Mouse (Mus musculus) embryo, embryonic 11.5 days (tissue): Measurements from ENCODE around the gene Rora.

ENCODE experiments used
- DNase-seq: peaks from one replicate; pipeline ENCODE4 v3.0.0-alpha.2; 2012; ENCODE audit warnings: low read depth, low spot score

The Rora gene

GRCm38 (mm10) chr9:68956210-68956874 is 302.8 kb downstream of the Rora start:
- no peak for DNase-seq

GRCm38 (mm10) chr9:68956938-68957573 is 303.5 kb downstream of the Rora start:
- no peak for DNase-seq

GRCm38 (mm10) chr9:68957793-68958192 is 304.2 kb downstream of the Rora start:
- DNase-seq = no peak

GRCm38 (mm10) chr9:68958919-68959318 is 305.3 kb downstream of the Rora start:
- DNase-seq = no peak

GRCm38 (mm10) chr9:68963898-68964297 is 310.3 kb downstream of the Rora start:
- DNase-seq = no peak

- no peak for DNase-seq
Observed at GRCm38 (mm10) chr9:68966540-68966939, 313.0 kb downstream of the Rora start.

- DNase-seq = no peak
Observed at GRCm38 (mm10) chr9:68970074-68970473, 316.5 kb downstream of the Rora start.

- no peak for DNase-seq
Observed at GRCm38 (mm10) chr9:68972277-68972676, 318.7 kb downstream of the Rora start.

GRCm38 (mm10) chr9:68974517-68974916 is 320.9 kb downstream of the Rora start:
- no peak for DNase-seq

GRCm38 (mm10) chr9:68976136-68976535 is 322.6 kb downstream of the Rora start:
- DNase-seq = no peak

GRCm38 (mm10) chr9:68976851-68977250 is 323.3 kb downstream of the Rora start:
- no peak for DNase-seq

GRCm38 (mm10) chr9:68978656-68979055 is 325.1 kb downstream of the Rora start:
- no peak for DNase-seq

GRCm38 (mm10) chr9:68980041-68980440 is 326.5 kb downstream of the Rora start:
- no peak for DNase-seq

- DNase-seq = no peak
Observed at GRCm38 (mm10) chr9:68985046-68985445, 331.5 kb downstream of the Rora start.

GRCm38 (mm10) chr9:68985796-68986195 is 332.2 kb downstream of the Rora start:
- no peak for DNase-seq

GRCm38 (mm10) chr9:68987290-68988042 is 333.9 kb downstream of the Rora start:
- no peak for DNase-seq

- DNase-seq = no peak
Observed at GRCm38 (mm10) chr9:68988162-68988911, 334.8 kb downstream of the Rora start.

GRCm38 (mm10) chr9:68989885-68990449 is 336.4 kb downstream of the Rora start:
- no peak for DNase-seq

GRCm38 (mm10) chr9:68993881-68994280 is 340.3 kb downstream of the Rora start:
- no peak for DNase-seq

- no peak for DNase-seq
Observed at GRCm38 (mm10) chr9:68998961-68999360, 345.4 kb downstream of the Rora start.

GRCm38 (mm10) chr9:69004514-69004913 is 350.9 kb downstream of the Rora start:
- no peak for DNase-seq

GRCm38 (mm10) chr9:69006666-69007065 is 353.1 kb downstream of the Rora start:
- DNase-seq = no peak
